ENCODE assay signal across 9 mouse cellular contexts in genomic region chr5:143634550-143635112, GRCm38 (mm10). TPM values are rescaled to one million over a fixed set of nuclear protein-coding genes. Genes with fewer than 3 reads are reported as not detected.
DNase-seq lines count a peak whose midpoint lies in the region; ATAC-seq lines count a peak whose summit lies in the region.
"Had no signal": no experiment of that assay in that cellular context is flagged by ENCODE, and none has a peak within 500 bp of the region (broad histone marks: within the 10 kb centered on the region; RNA-seq: fewer than 3 reads in every experiment).

No protein-coding gene starts in this region.

- H3K9me3 ChIP-seq in kidney, embryonic 16.5 days (ENCODE audit: low read length) = no peaks in the 10 kb centered on the region; the same call in 1 of the 2 replicates
- no peaks in the 10 kb centered on the region for H3K9me3 ChIP-seq in neural tube, embryonic 15.5 days (replicated peaks)

- H3K27me3 ChIP-seq in kidney, embryonic 16.5 days (ENCODE audit: insufficient read depth, low read length) = no peaks in the 10 kb centered on the region
- H3K27me3 ChIP-seq in neural tube, embryonic 15.5 days (replicated peaks) = no peaks in the 10 kb centered on the region

- H3K4me1 ChIP-seq in kidney, embryonic 16.5 days (ENCODE audit: insufficient read depth, low read length) = peaks cover 82% of the 10 kb centered on the region
- H3K4me1 ChIP-seq in neural tube, embryonic 15.5 days = peaks cover 30% of the 10 kb centered on the region

- peak overlapping the region; percentile 84 for H3K27ac ChIP-seq in kidney, embryonic 16.5 days (ENCODE audit: low read length)
- H3K27ac ChIP-seq in neural tube, embryonic 15.5 days (replicated peaks) = peak overlapping the region; percentile 48; the same call in 1 of the 2 replicates

- intact Hi-C loops in left cerebral cortex, postnatal 36 days (cut with DNase I) = no loop called here
- intact Hi-C loops in left cerebral cortex, postnatal 4 days (cut with DNase I) = loop anchor here (10.0 kb wide), 1 partner anchor 50 kb away; no protein-coding TSS in a partner anchor

- DNase-seq in adrenal gland, adult 2 months = peak; percentile 48
- no peak for DNase-seq in adrenal gland, postnatal 14 days
- DNase-seq in left cerebral cortex, postnatal 36 days (ENCODE audit: low spot score in 2 of 2) = peak; percentile 22 to 23
- DNase-seq in left cerebral cortex, postnatal 4 days = no peak
- DNase-seq in urinary bladder, adult 18-20 months (ENCODE audit: low spot score in 2 of 2) = no peak
- DNase-seq in gastrocnemius, postnatal 10 days = no peak
- DNase-seq: thymus, adult 18-20 months had no signal

- peaks cover 6% of the 10 kb centered on the region; the same call in 1 of the 2 replicates for H3K36me3 ChIP-seq in kidney, embryonic 16.5 days (ENCODE audit: insufficient read depth, low read length)
- no peaks in the 10 kb centered on the region for H3K36me3 ChIP-seq in neural tube, embryonic 15.5 days

- H3K9ac ChIP-seq in kidney, embryonic 16.5 days (replicated peaks; ENCODE audit: low read length) = 0 out of 2 replicates have a peak overlapping the region, but pooled peaks have one; percentile 22
- H3K9ac ChIP-seq in neural tube, embryonic 15.5 days (replicated peaks) = no peak overlapping the region

- no peak overlapping the region for H3K4me3 ChIP-seq in kidney, embryonic 16.5 days (ENCODE audit: low read length)
- no peak overlapping the region for H3K4me3 ChIP-seq in neural tube, embryonic 15.5 days (replicated peaks)

- WGBS in kidney, embryonic 16.5 days = 26% methylated on average over 12 of the region's 12 CpGs
- 64% methylated on average over 12 of the region's 12 CpGs for WGBS in neural tube, embryonic 15.5 days

- H3K4me2 ChIP-seq in kidney, embryonic 16.5 days (replicated peaks; ENCODE audit: low read depth, low read length) = peak overlapping the region; percentile 20
- H3K4me2 ChIP-seq in neural tube, embryonic 15.5 days = no peak overlapping the region

- peak; percentile 33; the same call in 1 of the 2 replicates for ATAC-seq in kidney, embryonic 16.5 days (ENCODE audit: low FRiP score, low TSS enrichment)
- ATAC-seq in neural tube, embryonic 15.5 days (ENCODE audit: low FRiP score) = no peak

RNA-seq across cellular contexts. Expression of gene Cyth3, which starts 12.4 kb away (rescaled TPM):
- total RNA-seq in adrenal gland, adult 2 months (2021) = 100 to 1,000 TPM; 119 to 164 TPM
- 61.7 and 78.7 TPM in 2 replicates for polyA plus RNA-seq in adrenal gland, adult 2 months (2012; rRNA removed)
- total RNA-seq in adrenal gland, postnatal 14 days (2021) = 139 and 144 TPM in 2 replicates
- 10 to 100 TPM; 37.4 to 39.6 TPM for total RNA-seq in left cerebral cortex, postnatal 36 days (2021)
- total RNA-seq in left cerebral cortex, postnatal 4 days (2021) = 100 to 1,000 TPM in 1 of 2 experiments, 10 to 100 TPM in 1; 88.2 to 115 TPM
- polyA plus RNA-seq in kidney, embryonic 16.5 days (2015; fragmentation: Nextera tagmentation; extraction: Ambion mirVana) = 79.2 and 81.3 TPM in 2 replicates
- polyA plus RNA-seq in neural tube, embryonic 15.5 days (2015; fragmentation: Nextera tagmentation; extraction: Ambion mirVana) = 42.2 and 43.2 TPM in 2 replicates
- total RNA-seq in gastrocnemius, postnatal 10 days (2021) = 10 to 100 TPM; 39.9 to 51.8 TPM

Comparison
In these comparisons a context has a peak if more than half of its experiments do, and no peak if none do; other contexts are left out.
1. DNase-seq: peak in adrenal gland, adult 2 months (single experiment) and left cerebral cortex, postnatal 36 days (2 of 2); none in adrenal gland, postnatal 14 days (single experiment), left cerebral cortex, postnatal 4 days (single experiment), urinary bladder, adult 18-20 months (0 of 2) and gastrocnemius, postnatal 10 days (single experiment).